Mouse (Mus musculus) liver, embryonic 15.5 days (tissue): ENCODE data around the gene Gabbr2. TPM values are rescaled to one million over a fixed set of nuclear protein-coding genes. Genes with fewer than 3 reads are reported as not detected.

Experiments used
- ATAC-seq: fragments of 200-750 bp; cut with Nextera tagmentation; 2 replicates; pipeline ENCODE4 v1.8.0; 2017; ENCODE audit warnings: moderate number of reproducible peaks, mild to moderate bottlenecking, moderate library complexity; ENCODE audit not compliant: insufficient read depth
- H3K27ac ChIP-seq: fragments of 300-500 bp; sonication (generic); replicated peaks from 2 replicates; pipeline ENCODE4 v1.5.1; 2015; ENCODE audit warnings: mild to moderate bottlenecking, inconsistent platforms
- H3K27me3 ChIP-seq: fragments of 300-500 bp; sonication (generic); 2 replicates; pipeline ENCODE4 v1.6.1; 2015; ENCODE audit warnings: mild to moderate bottlenecking, inconsistent platforms
- H3K36me3 ChIP-seq: fragments of 300-500 bp; sonication (generic); replicated peaks from 2 replicates; pipeline ENCODE4 v1.6.1; 2015; ENCODE audit warnings: moderate library complexity, mild to moderate bottlenecking, inconsistent platforms
- H3K4me1 ChIP-seq: fragments of 300-500 bp; sonication (generic); replicated peaks from 2 replicates; pipeline ENCODE4 v1.6.1; 2015; ENCODE audit warnings: inconsistent platforms
- H3K4me2 ChIP-seq: fragments of 300-500 bp; sonication (generic); 2 replicates; pipeline ENCODE4 v1.6.1; 2015; ENCODE audit warnings: moderate library complexity, mild to moderate bottlenecking, inconsistent platforms
- H3K4me3 ChIP-seq: fragments of 300-500 bp; sonication (generic); replicated peaks from 2 replicates; pipeline ENCODE4 v1.5.1; 2015; ENCODE audit warnings: mild to moderate bottlenecking, inconsistent platforms
- H3K9ac ChIP-seq: fragments of 300-500 bp; sonication (generic); 2 replicates; pipeline ENCODE4 v1.6.1; 2015; ENCODE audit warnings: moderate library complexity, mild to moderate bottlenecking, inconsistent platforms
- H3K9me3 ChIP-seq: fragments of 300-500 bp; sonication (generic); replicated peaks from 2 replicates; pipeline ENCODE4 v1.6.1; 2016; ENCODE audit warnings: inconsistent platforms
- WGBS: fragments of 180-500 bp; shearing (Covaris S2); methylation state at CpG from one replicate; pipeline ENCODE4 v1.1.7; 2015; ENCODE audit warnings: mixed read lengths; ENCODE audit not compliant: insufficient replicate concordance; 5-methylcytosine and 5-hydroxymethylcytosine counted together
- polyA plus RNA-seq: library from polyadenylated mRNA; unstranded; fragments of >200 nt; fragmentation: Nextera tagmentation; extraction: Ambion mirVana; gene quantifications from 2 replicates; pipeline ENCODE4 v1.2.1, GENCODE M21; 2015

The Gabbr2 gene
- polyA plus RNA-seq, 1 experiment from 2014 or later: 0.02 TPM

- Histone ChIP-seq H3K4me2 (no peak overlapping the region), H3K4me3 (no peak overlapping the region), H3K4me1 (no peaks in the 10 kb centered on the region), H3K36me3 (no peaks in the 10 kb centered on the region), H3K9me3 (no peaks in the 10 kb centered on the region), H3K9ac (no peak overlapping the region), H3K27me3 (peaks cover 46% of the 10 kb centered on the region), H3K27ac (no peak overlapping the region)
- no peak for ATAC-seq
- WGBS: 70% methylated on average over 20 of the region's 20 CpGs
These were observed 105.9 kb downstream of the Gabbr2 start for GRCm38 (mm10) chr4:46885627-46886383.

GRCm38 (mm10) chr4:46884132-46884531, 107.5 kb downstream of the Gabbr2 start:
- 77% methylated on average over 7 of the region's 7 CpGs for WGBS
- Histone ChIP-seq H3K4me2 (no peak overlapping the region), H3K27me3 (peaks cover 61% of the 10 kb centered on the region), H3K4me3 (no peak overlapping the region), H3K9me3 (no peaks in the 10 kb centered on the region), H3K4me1 (no peaks in the 10 kb centered on the region), H3K36me3 (no peaks in the 10 kb centered on the region), H3K9ac (no peak overlapping the region), H3K27ac (no peak overlapping the region)
- no peak for ATAC-seq

- no peak overlapping the region for H3K4me3 ChIP-seq
- peaks cover 64% of the 10 kb centered on the region for H3K27me3 ChIP-seq
- H3K9ac ChIP-seq: no peak overlapping the region
- WGBS: 70% methylated on average over 9 of the region's 9 CpGs
- no peaks in the 10 kb centered on the region for H3K36me3 ChIP-seq
- H3K27ac ChIP-seq: no peak overlapping the region
- no peak overlapping the region for H3K4me2 ChIP-seq
- no peaks in the 10 kb centered on the region for H3K4me1 ChIP-seq
- H3K9me3 ChIP-seq: no peaks in the 10 kb centered on the region
- no peak for ATAC-seq
These were observed 108.1 kb downstream of the Gabbr2 start for GRCm38 (mm10) chr4:46883546-46883945.

- Histone ChIP-seq H3K4me2 (no peak overlapping the region), H3K4me1 (no peaks in the 10 kb centered on the region), H3K9me3 (no peaks in the 10 kb centered on the region), H3K36me3 (no peaks in the 10 kb centered on the region), H3K27me3 (peaks cover 64% of the 10 kb centered on the region), H3K27ac (no peak overlapping the region), H3K9ac (no peak overlapping the region), H3K4me3 (no peak overlapping the region)
- 38% methylated on average over 10 of the region's 10 CpGs for WGBS
- ATAC-seq: no peak
These were observed 108.6 kb downstream of the Gabbr2 start for GRCm38 (mm10) chr4:46883047-46883446.

GRCm38 (mm10) chr4:46881271-46881670, 110.4 kb downstream of the Gabbr2 start:
- no peak for ATAC-seq

GRCm38 (mm10) chr4:46879943-46880342, 111.7 kb downstream of the Gabbr2 start:
- Histone ChIP-seq H3K27me3 (peaks cover 67% of the 10 kb centered on the region), H3K9ac (no peak overlapping the region), H3K4me3 (no peak overlapping the region), H3K9me3 (no peaks in the 10 kb centered on the region), H3K4me1 (no peaks in the 10 kb centered on the region), H3K4me2 (no peak overlapping the region), H3K36me3 (no peaks in the 10 kb centered on the region), H3K27ac (no peak overlapping the region)
- ATAC-seq: no peak
- WGBS: 38% methylated on average over 4 of the region's 4 CpGs

More at GRCm38 (mm10) chr4:46881271-46881670, 110.4 kb downstream of the Gabbr2 start:
- H3K4me3 ChIP-seq: no peak overlapping the region
- H3K4me2 ChIP-seq: no peak overlapping the region
- H3K4me1 ChIP-seq: no peaks in the 10 kb centered on the region
- peaks cover 66% of the 10 kb centered on the region for H3K27me3 ChIP-seq
- H3K36me3 ChIP-seq: no peaks in the 10 kb centered on the region
- no peaks in the 10 kb centered on the region for H3K9me3 ChIP-seq
- H3K27ac ChIP-seq: no peak overlapping the region
- no peak overlapping the region for H3K9ac ChIP-seq
- 47% methylated on average over 4 of the region's 4 CpGs for WGBS

GRCm38 (mm10) chr4:46872750-46873149, 118.9 kb downstream of the Gabbr2 start:
- Histone ChIP-seq H3K36me3 (no peaks in the 10 kb centered on the region), H3K4me1 (0 out of 2 replicates have a peak, but pooled peaks cover 7% of the 10 kb centered on the region), H3K9ac (no peak overlapping the region), H3K4me2 (no peak overlapping the region), H3K4me3 (no peak overlapping the region), H3K27me3 (peaks cover 62% of the 10 kb centered on the region), H3K27ac (no peak overlapping the region), H3K9me3 (no peaks in the 10 kb centered on the region)
- WGBS: 73% methylated on average over 4 of the region's 4 CpGs
- ATAC-seq: no peak

- WGBS: 37% methylated on average over 6 of the region's 6 CpGs
- no peaks in the 10 kb centered on the region for H3K9me3 ChIP-seq
- no peak overlapping the region for H3K9ac ChIP-seq
- H3K4me3 ChIP-seq: no peak overlapping the region
- H3K4me1 ChIP-seq: 0 out of 2 replicates have a peak, but pooled peaks cover 7% of the 10 kb centered on the region
- H3K36me3 ChIP-seq: no peaks in the 10 kb centered on the region
- H3K27me3 ChIP-seq: peaks cover 73% of the 10 kb centered on the region
- no peak overlapping the region for H3K4me2 ChIP-seq
- H3K27ac ChIP-seq: no peak overlapping the region
- ATAC-seq: no peak; the same call in 1 of the 2 replicates
These were observed 121.5 kb downstream of the Gabbr2 start for GRCm38 (mm10) chr4:46870157-46870556.

- Histone ChIP-seq H3K9me3 (no peaks in the 10 kb centered on the region), H3K4me3 (no peak overlapping the region), H3K4me2 (no peak overlapping the region), H3K4me1 (0 out of 2 replicates have a peak, but pooled peaks cover 7% of the 10 kb centered on the region), H3K27me3 (peaks cover 76% of the 10 kb centered on the region), H3K36me3 (no peaks in the 10 kb centered on the region), H3K27ac (no peak overlapping the region), H3K9ac (no peak overlapping the region)
- ATAC-seq: no peak
- 43% methylated on average over 2 of the region's 2 CpGs for WGBS
These were observed 122.3 kb downstream of the Gabbr2 start for GRCm38 (mm10) chr4:46869380-46869779.

GRCm38 (mm10) chr4:46868921-46869320, 122.8 kb downstream of the Gabbr2 start:
- no peak for ATAC-seq
- Histone ChIP-seq H3K9ac (no peak overlapping the region), H3K4me1 (0 out of 2 replicates have a peak, but pooled peaks cover 7% of the 10 kb centered on the region), H3K36me3 (no peaks in the 10 kb centered on the region), H3K9me3 (no peaks in the 10 kb centered on the region), H3K4me3 (no peak overlapping the region), H3K4me2 (no peak overlapping the region), H3K27ac (no peak overlapping the region), H3K27me3 (peaks cover 77% of the 10 kb centered on the region)
- 58% methylated on average over 3 of the region's 3 CpGs for WGBS

- no peak overlapping the region for H3K27ac ChIP-seq
- no peak overlapping the region for H3K4me3 ChIP-seq
- no peak for ATAC-seq
- H3K9ac ChIP-seq: no peak overlapping the region
- no peaks in the 10 kb centered on the region for H3K9me3 ChIP-seq
- 16% methylated on average over 5 of the region's 5 CpGs for whole genome bisulfite sequencing
- H3K4me2 ChIP-seq: no peak overlapping the region
- 0 out of 2 replicates have a peak, but pooled peaks cover 7% of the 10 kb centered on the region for H3K4me1 ChIP-seq
- peaks cover 77% of the 10 kb centered on the region for H3K27me3 ChIP-seq
- H3K36me3 ChIP-seq: no peaks in the 10 kb centered on the region
These were observed 123.5 kb downstream of the Gabbr2 start for GRCm38 (mm10) chr4:46868181-46868580.
